Mouse (Mus musculus) left cerebral cortex, adult 8-10 months (tissue): ENCODE measurements at regions not wholly inside any gene's neighbourhood (a gene's known extent, or its start where the extent isn't known, plus 50 kb on each side); places are given as distances from the start of the nearest gene placed in this dataset.

Experiments
- DNase-seq, 2 experiments: peaks; one replicate each; pipeline ENCODE4 v3.0.0; 2022; ENCODE audit warnings: low spot score in 2 of 2

DNA sequence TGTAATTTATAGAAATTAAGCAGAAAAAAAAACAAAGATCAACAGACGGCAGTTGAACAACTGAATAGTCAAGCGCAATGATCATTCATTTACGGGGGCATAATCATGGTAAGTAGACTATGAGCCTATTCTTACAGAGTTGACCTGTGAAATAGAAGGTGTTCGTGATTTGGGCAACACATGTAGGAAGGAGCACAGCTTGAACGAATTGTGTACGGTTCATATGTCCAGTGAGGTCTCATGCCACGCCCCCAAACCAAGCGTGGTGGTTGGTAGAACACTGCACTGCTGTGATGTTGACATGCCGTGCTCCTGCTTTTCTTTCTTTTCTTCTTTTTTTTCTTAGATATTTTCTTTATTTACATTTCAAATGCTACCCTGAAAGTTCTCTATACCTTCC, 563.1 kb downstream of the Etv1 start:
- DNase-seq: no peak

- no peak for DNase-seq
Measured at GRCm38 (mm10) chr12:39371480-39372245, 592.5 kb downstream of the Etv1 start.

GRCm38 (mm10) chr12:39373721-39374120, 594.5 kb downstream of the Etv1 start:
- DNase-seq: no peak
